Mouse (Mus musculus): ENCODE measurements at regions not wholly inside any gene's neighbourhood (a gene's known extent, or its start where the extent isn't known, plus 50 kb on each side); places are given as distances from the start of the nearest gene placed in this dataset.

- ATAC-seq (ENCODE audit: low FRiP score) (peak; percentile 59; the same call in 1 of the 2 replicates), DNase-seq (ENCODE audit: low spot score) (peak; percentile 30)
- no peak overlapping the region for H3K9ac ChIP-seq (ENCODE audit: low read depth, low read length)
- H3K36me3 ChIP-seq (ENCODE audit: control insufficient read depth, insufficient read depth, low read length) = no peaks in the 10 kb centered on the region
- H3K9me3 ChIP-seq (ENCODE audit: control insufficient read depth, low read length) = no peaks in the 10 kb centered on the region
- no peak overlapping the region for H3K27ac ChIP-seq (ENCODE audit: low read depth, low read length)
- H3K4me1 ChIP-seq (replicated peaks; ENCODE audit: control insufficient read depth, insufficient read depth, low read length) = 0 out of 2 replicates have a peak, but pooled peaks cover 2% of the 10 kb centered on the region
- H3K4me2 ChIP-seq (replicated peaks; ENCODE audit: low read depth, low read length) = no peak overlapping the region
- no peak overlapping the region for H3K4me3 ChIP-seq (ENCODE audit: low read depth, low read length)
- 55% methylated on average over 21 of the region's 21 CpGs for WGBS
- no peaks in the 10 kb centered on the region for H3K27me3 ChIP-seq (ENCODE audit: control insufficient read depth, insufficient read depth, low read length)
Observed at GRCm38 (mm10) chr5:75449913-75450525, 124.7 kb upstream of the Kit start.

- ATAC-seq (ENCODE audit: low FRiP score) (no peak), DNase-seq (ENCODE audit: low spot score) (peak; percentile 18)
- no peaks in the 10 kb centered on the region for H3K9me3 ChIP-seq (ENCODE audit: control insufficient read depth, low read length)
- WGBS = 57% methylated on average over 9 of the region's 9 CpGs
- H3K36me3 ChIP-seq (ENCODE audit: control insufficient read depth, insufficient read depth, low read length) = no peaks in the 10 kb centered on the region
- no peak overlapping the region for H3K4me3 ChIP-seq (ENCODE audit: low read depth, low read length)
- H3K4me1 ChIP-seq (replicated peaks; ENCODE audit: control insufficient read depth, insufficient read depth, low read length) = 0 out of 2 replicates have a peak, but pooled peaks cover 2% of the 10 kb centered on the region
- no peaks in the 10 kb centered on the region for H3K27me3 ChIP-seq (ENCODE audit: control insufficient read depth, insufficient read depth, low read length)
- H3K9ac ChIP-seq (ENCODE audit: low read depth, low read length) = no peak overlapping the region
- H3K4me2 ChIP-seq (replicated peaks; ENCODE audit: low read depth, low read length) = no peak overlapping the region
- no peak overlapping the region for H3K27ac ChIP-seq (ENCODE audit: low read depth, low read length)
Observed at GRCm38 (mm10) chr5:75450564-75450963, 124.2 kb upstream of the Kit start.

GRCm38 (mm10) chr5:75451081-75451480 lies 123.6 kb upstream of the Kit start:
- DNase-seq (ENCODE audit: low spot score) = no peak
- 67% methylated on average over 5 of the region's 5 CpGs for WGBS
- Histone ChIP-seq H3K4me1 (replicated peaks; ENCODE audit: control insufficient read depth, insufficient read depth, low read length) (0 out of 2 replicates have a peak, but pooled peaks cover 2% of the 10 kb centered on the region), H3K9ac (ENCODE audit: low read depth, low read length) (no peak overlapping the region), H3K27ac (ENCODE audit: low read depth, low read length) (no peak overlapping the region), H3K27me3 (ENCODE audit: control insufficient read depth, insufficient read depth, low read length) (no peaks in the 10 kb centered on the region), H3K4me3 (ENCODE audit: low read depth, low read length) (no peak overlapping the region), H3K36me3 (ENCODE audit: control insufficient read depth, insufficient read depth, low read length) (no peaks in the 10 kb centered on the region), H3K9me3 (ENCODE audit: control insufficient read depth, low read length) (no peaks in the 10 kb centered on the region), H3K4me2 (replicated peaks; ENCODE audit: low read depth, low read length) (no peak overlapping the region)
- ATAC-seq (ENCODE audit: low FRiP score) = no peak

DNA sequence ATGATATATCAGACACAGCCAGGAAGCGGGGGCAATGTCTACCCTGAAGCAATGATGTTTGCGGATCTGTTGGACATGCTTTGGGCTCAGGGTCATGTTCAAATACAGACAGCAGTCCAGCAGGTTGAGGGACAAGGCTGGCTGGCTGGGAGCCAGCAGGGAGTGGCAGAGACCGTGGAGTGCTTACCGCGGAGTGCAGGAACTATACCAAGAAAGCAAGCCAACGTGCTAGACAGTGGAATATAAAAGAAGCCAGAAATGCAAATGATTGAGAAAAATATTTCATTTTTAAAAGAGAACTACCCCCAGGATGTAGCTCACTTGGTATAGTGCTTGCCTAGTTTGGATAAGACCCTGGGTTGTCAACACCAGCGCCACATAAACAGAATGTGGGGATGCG lies 123.0 kb upstream of the Kit start:
- ATAC-seq (ENCODE audit: low FRiP score) (no peak), DNase-seq (ENCODE audit: low spot score) (no peak)
- no peak overlapping the region for H3K27ac ChIP-seq (ENCODE audit: low read depth, low read length)
- H3K9me3 ChIP-seq (ENCODE audit: control insufficient read depth, low read length) = no peaks in the 10 kb centered on the region
- no peaks in the 10 kb centered on the region for H3K27me3 ChIP-seq (ENCODE audit: control insufficient read depth, insufficient read depth, low read length)
- no peak overlapping the region for H3K4me2 ChIP-seq (replicated peaks; ENCODE audit: low read depth, low read length)
- H3K4me3 ChIP-seq (ENCODE audit: low read depth, low read length) = no peak overlapping the region
- 0 out of 2 replicates have a peak, but pooled peaks cover 2% of the 10 kb centered on the region for H3K4me1 ChIP-seq (replicated peaks; ENCODE audit: control insufficient read depth, insufficient read depth, low read length)
- no peaks in the 10 kb centered on the region for H3K36me3 ChIP-seq (ENCODE audit: control insufficient read depth, insufficient read depth, low read length)
- 91% methylated on average over 8 of the region's 8 CpGs for WGBS
- H3K9ac ChIP-seq (ENCODE audit: low read depth, low read length) = no peak overlapping the region

DNA sequence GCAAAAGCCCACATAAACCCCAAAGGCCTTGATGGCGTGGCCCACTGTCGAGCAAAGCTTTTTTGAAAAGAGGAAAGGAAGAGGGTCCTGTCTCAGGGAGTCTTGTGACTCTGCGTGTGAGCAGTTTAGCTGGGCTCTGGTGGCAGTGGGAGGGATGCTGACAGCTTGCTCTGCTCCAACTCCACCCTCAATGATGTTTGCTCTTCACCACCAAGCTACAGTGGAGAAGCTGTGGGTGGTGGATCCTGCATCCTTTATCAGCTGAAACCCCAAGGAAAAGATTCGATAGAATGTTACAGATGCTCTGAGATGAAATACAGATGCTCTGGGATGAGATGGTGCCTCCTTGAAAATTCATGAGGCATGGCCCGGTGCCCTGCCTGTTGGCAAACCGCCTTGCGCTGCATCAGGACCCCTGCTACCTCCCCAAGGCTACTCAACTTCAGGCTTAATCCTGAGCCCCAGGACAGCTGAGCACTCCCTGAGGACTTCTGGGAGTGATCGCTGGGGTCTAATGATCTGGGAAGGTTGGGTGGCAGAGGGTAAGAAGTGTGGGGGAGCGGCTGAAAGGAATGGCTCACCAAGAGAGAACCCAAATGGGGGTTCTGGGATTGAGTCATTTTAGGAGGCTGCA lies 120.8 kb upstream of the Kit start:
- H3K4me1 ChIP-seq (replicated peaks; ENCODE audit: control insufficient read depth, insufficient read depth, low read length) = 0 out of 2 replicates have a peak, but pooled peaks cover 2% of the 10 kb centered on the region
- no peaks in the 10 kb centered on the region for H3K36me3 ChIP-seq (ENCODE audit: control insufficient read depth, insufficient read depth, low read length)
- no peaks in the 10 kb centered on the region for H3K9me3 ChIP-seq (ENCODE audit: control insufficient read depth, low read length)
- H3K9ac ChIP-seq (ENCODE audit: low read depth, low read length) = no peak overlapping the region
- H3K27me3 ChIP-seq (ENCODE audit: control insufficient read depth, insufficient read depth, low read length) = no peaks in the 10 kb centered on the region
- WGBS = 73% methylated on average over 9 of the region's 9 CpGs
- DNase-seq (ENCODE audit: low spot score) (no peak), ATAC-seq (ENCODE audit: low FRiP score) (no peak)
- H3K4me3 ChIP-seq (ENCODE audit: low read depth, low read length) = no peak overlapping the region
- H3K4me2 ChIP-seq (replicated peaks; ENCODE audit: low read depth, low read length) = no peak overlapping the region
- H3K27ac ChIP-seq (ENCODE audit: low read depth, low read length) = no peak overlapping the region

GRCm38 (mm10) chr5:75454961-75455541 lies 119.7 kb upstream of the Kit start:
- ATAC-seq (ENCODE audit: low FRiP score) = peak; percentile 35; the same call in 1 of the 2 replicates
- 65% methylated on average over 16 of the region's 16 CpGs for WGBS

GRCm38 (mm10) chr5:75457403-75457802 lies 117.3 kb upstream of the Kit start:
- H3K4me3 ChIP-seq (ENCODE audit: low read depth, low read length) = no peak overlapping the region
- H3K4me2 ChIP-seq (replicated peaks; ENCODE audit: low read depth, low read length) = no peak overlapping the region
- no peak overlapping the region for H3K9ac ChIP-seq (ENCODE audit: low read depth, low read length)
- H3K27ac ChIP-seq (ENCODE audit: low read depth, low read length) = no peak overlapping the region
- no peaks in the 10 kb centered on the region for H3K27me3 ChIP-seq (ENCODE audit: control insufficient read depth, insufficient read depth, low read length)
- H3K9me3 ChIP-seq (ENCODE audit: control insufficient read depth, low read length) = no peaks in the 10 kb centered on the region
- 86% methylated on average over 6 of the region's 6 CpGs for WGBS
- DNase-seq (ENCODE audit: low spot score) (no peak), ATAC-seq (ENCODE audit: low FRiP score) (no peak)
- H3K4me1 ChIP-seq (replicated peaks; ENCODE audit: control insufficient read depth, insufficient read depth, low read length) = no peaks in the 10 kb centered on the region
- H3K36me3 ChIP-seq (ENCODE audit: control insufficient read depth, insufficient read depth, low read length) = no peaks in the 10 kb centered on the region

More at GRCm38 (mm10) chr5:75454961-75455541, 119.7 kb upstream of the Kit start:
- H3K27me3 ChIP-seq (ENCODE audit: control insufficient read depth, insufficient read depth, low read length) = no peaks in the 10 kb centered on the region
- DNase-seq (ENCODE audit: low spot score) = no peak
- 0 out of 2 replicates have a peak, but pooled peaks cover 2% of the 10 kb centered on the region for H3K4me1 ChIP-seq (replicated peaks; ENCODE audit: control insufficient read depth, insufficient read depth, low read length)
- no peak overlapping the region for H3K4me3 ChIP-seq (ENCODE audit: low read depth, low read length)
- H3K9me3 ChIP-seq (ENCODE audit: control insufficient read depth, low read length) = no peaks in the 10 kb centered on the region
- no peak overlapping the region for H3K9ac ChIP-seq (ENCODE audit: low read depth, low read length)
- H3K27ac ChIP-seq (ENCODE audit: low read depth, low read length) = no peak overlapping the region
- no peaks in the 10 kb centered on the region for H3K36me3 ChIP-seq (ENCODE audit: control insufficient read depth, insufficient read depth, low read length)
- H3K4me2 ChIP-seq (replicated peaks; ENCODE audit: low read depth, low read length) = no peak overlapping the region

- no peak overlapping the region for H3K4me2 ChIP-seq (replicated peaks; ENCODE audit: low read depth, low read length)
- no peak overlapping the region for H3K9ac ChIP-seq (ENCODE audit: low read depth, low read length)
- no peak for DNase-seq (ENCODE audit: low spot score)
- WGBS = 93% methylated on average over 7 of the region's 7 CpGs
- no peaks in the 10 kb centered on the region for H3K4me1 ChIP-seq (replicated peaks; ENCODE audit: control insufficient read depth, insufficient read depth, low read length)
- no peak overlapping the region for H3K27ac ChIP-seq (ENCODE audit: low read depth, low read length)
- ATAC-seq (ENCODE audit: low FRiP score) = no peak
- no peaks in the 10 kb centered on the region for H3K36me3 ChIP-seq (ENCODE audit: control insufficient read depth, insufficient read depth, low read length)
- no peak overlapping the region for H3K4me3 ChIP-seq (ENCODE audit: low read depth, low read length)
- no peaks in the 10 kb centered on the region for H3K27me3 ChIP-seq (ENCODE audit: control insufficient read depth, insufficient read depth, low read length)
- no peaks in the 10 kb centered on the region for H3K9me3 ChIP-seq (ENCODE audit: control insufficient read depth, low read length)
Observed at GRCm38 (mm10) chr5:75458317-75458716, 116.4 kb upstream of the Kit start.

Measured in hindbrain, embryonic 11.5 days (tissue).